In genomic region chr14:19858808-19859776, GRCm38 (mm10) we compare ENCODE assay signal across 10 mouse cellular contexts. TPM values are rescaled to one million over a fixed set of nuclear protein-coding genes. Genes with fewer than 3 reads are reported as not detected.
DNase-seq lines count a peak whose midpoint lies in the region; ATAC-seq and TF ChIP-seq lines count a peak whose summit lies in the region.
"Had no signal": no experiment of that assay in that cellular context is flagged by ENCODE, and none has a peak within 500 bp of the region (broad histone marks: within the 10 kb centered on the region; RNA-seq: fewer than 3 reads in every experiment).

No protein-coding gene starts in this region.

- H3K4me1 ChIP-seq in thymus, adult 2 months (replicated peaks; ENCODE audit: control insufficient read depth, insufficient read depth, low read length), result no peaks in the 10 kb centered on the region
- H3K4me1 ChIP-seq: embryonic facial prominence, embryonic 13.5 days; limb, embryonic 15.5 days had no signal

- POLR2A ChIA-PET in Patski (lab: Charles Lee), result interaction anchor here (0.6 kb wide), 1 partner anchor 82 kb away, joined by 3 read pairs; no protein-coding TSS in a partner anchor

- DNase-seq in left cerebral cortex, adult 11 months (ENCODE audit: low spot score), result peak; percentile 43
- no peak for DNase-seq in left cerebral cortex, postnatal 4 days
- DNase-seq in Patski (ENCODE audit: low read depth, low spot score), result no peak
- peak; percentile 61 to 66 for DNase-seq in cerebellum, postnatal 14 days
- peak; percentile 28 to 32 for DNase-seq in layer of hippocampus, postnatal 25 days (ENCODE audit: extremely low spot score in 1 of 2, low spot score in 1 of 2)
- no peak for DNase-seq in thymus, postnatal 25 days
- no peak for DNase-seq in thymus, adult 2 months
- no peak for DNase-seq in urinary bladder, postnatal 10 days (ENCODE audit: low spot score)

- ATAC-seq in Patski, result no peak

- CTCF ChIA-PET in Patski (lab: Charles Lee), result interaction anchor here (0.6 to 1.3 kb wide), 7 partner anchors 9 to 208 kb away, joined by 3 to 8 read pairs (median 3); no protein-coding TSS in a partner anchor

- no peaks in the 10 kb centered on the region for H3K36me3 ChIP-seq in thymus, adult 2 months (ENCODE audit: control insufficient read depth, insufficient read depth, low read length)
- H3K36me3 ChIP-seq: embryonic facial prominence, embryonic 13.5 days; limb, embryonic 15.5 days had no signal

- H3K27ac ChIP-seq in thymus, adult 2 months (ENCODE audit: control insufficient read depth, insufficient read depth, low read length), result no peak overlapping the region
- H3K27ac ChIP-seq: embryonic facial prominence, embryonic 13.5 days; limb, embryonic 15.5 days had no signal

- no peak overlapping the region for H3K4me3 ChIP-seq in thymus, adult 2 months (ENCODE audit: control insufficient read depth, insufficient read depth, low read length)
- H3K4me3 ChIP-seq: embryonic facial prominence, embryonic 13.5 days; limb, embryonic 15.5 days had no signal

- TF ChIP-seq POLR2A in thymus, adult 2 months (IDR thresholded peaks at IDR 0.05; ENCODE audit: control insufficient read depth, extremely low read depth, insufficient read depth, low read length, poor library complexity), result no peak

- in situ Hi-C loops in Patski (cut with MboI; ENCODE audit: low pct_unique_long_range_greater_than_20kb), result no loop called here

- intact Hi-C loops in left cerebral cortex, postnatal 4 days (cut with DNase I), result loop anchor here (5.0 kb wide), 2 partner anchors 128 to 203 kb away; no protein-coding TSS in a partner anchor

- TF ChIP-seq CTCF in Patski (IDR thresholded peaks at IDR 0.05), result peak; percentile 62
- no peak for TF ChIP-seq CTCF in thymus, adult 2 months (IDR thresholded peaks at IDR 0.05; ENCODE audit: borderline replicate concordance, control insufficient read depth, extremely low read depth, insufficient read depth, low read length, poor library complexity)

- WGBS in thymus, adult 2 months, result 61% methylated on average over 8 of the region's 8 CpGs

- peaks cover 4% of the 10 kb centered on the region for H3K27me3 ChIP-seq in Patski
- H3K27me3 ChIP-seq in thymus, adult 2 months (ENCODE audit: control insufficient read depth, insufficient read depth, low read length), result no peaks in the 10 kb centered on the region
- H3K27me3 ChIP-seq: embryonic facial prominence, embryonic 13.5 days; limb, embryonic 15.5 days had no signal

RNA-seq across cellular contexts. Expression of gene Rtraf, which starts 35.5 kb away (rescaled TPM):
- 10 to 100 TPM; 67.1 to 73.1 TPM for total RNA-seq in left cerebral cortex, postnatal 4 days (2021)
- polyA plus RNA-seq in Patski (2021), result 136 TPM
- total RNA-seq in layer of hippocampus, postnatal 25 days (2021), result 10 to 100 TPM; 49.9 to 53.3 TPM
- polyA plus RNA-seq in thymus, adult 2 months (2012; rRNA removed), result 27.0 and 27.8 TPM in 2 replicates

Comparison
In these comparisons a context has a peak if more than half of its experiments do, and no peak if none do; other contexts are left out.
1. DNase-seq: peak in left cerebral cortex, adult 11 months (single experiment), cerebellum, postnatal 14 days (2 of 2) and layer of hippocampus, postnatal 25 days (2 of 2); none in left cerebral cortex, postnatal 4 days (single experiment), Patski (single experiment), thymus, postnatal 25 days (single experiment), thymus, adult 2 months (single experiment) and urinary bladder, postnatal 10 days (single experiment).